Mouse (Mus musculus) layer of hippocampus, adult 11-12 months (tissue): ENCODE measurements around the gene Vmn2r107.

Experiments
- DNase-seq: peaks from one replicate; pipeline ENCODE4 v3.0.0; 2022; ENCODE audit warnings: low spot score

Gene Vmn2r107

GRCm38 (mm10) chr17:20344942-20345341 is at the start of gene Vmn2r107:
TSS of gene Vmn2r107 (plus strand) at chr17:20345242.
- DNase-seq = no peak

DNA sequence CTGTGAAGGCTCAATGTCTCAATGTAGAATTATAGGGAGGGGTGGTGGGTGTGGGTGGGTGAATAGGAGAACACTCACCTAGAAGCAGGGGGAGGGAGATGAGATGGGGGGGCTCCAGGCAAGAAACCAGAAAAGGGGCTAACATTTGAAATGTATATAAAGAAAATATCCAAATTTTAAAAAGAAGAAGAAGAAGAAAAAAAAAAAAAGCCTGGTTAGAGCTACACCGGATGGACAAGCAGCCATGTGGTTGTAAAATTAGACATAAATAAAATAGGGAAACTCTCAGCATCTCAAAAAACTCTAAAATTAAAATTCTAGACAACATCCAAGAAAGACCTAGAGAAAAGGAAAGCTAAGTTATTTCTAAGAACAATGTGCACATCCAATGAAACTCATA is 39.3 kb upstream of the Vmn2r107 start:
- DNase-seq = no peak

- DNase-seq = no peak
Observed at GRCm38 (mm10) chr17:20399105-20399504, 54.1 kb downstream of the Vmn2r107 start.

DNA sequence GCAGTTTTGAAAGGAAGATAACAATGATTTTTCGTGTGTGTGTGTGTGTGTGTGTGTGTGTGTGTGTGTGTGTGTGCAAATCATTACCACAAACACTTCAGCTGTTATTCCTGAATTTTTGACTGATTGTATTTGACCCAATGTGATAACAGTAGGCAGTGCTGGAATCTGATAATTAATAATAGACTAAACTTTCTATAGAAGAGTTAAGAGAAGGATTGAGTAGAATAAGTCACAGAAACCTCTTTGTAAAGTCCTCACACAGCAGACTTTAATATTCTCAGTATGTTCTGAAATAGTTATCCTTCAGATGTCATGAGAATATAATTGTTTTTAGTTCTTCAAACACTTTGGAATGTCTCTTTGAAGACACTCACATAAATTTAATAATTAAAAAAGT is 68.8 kb downstream of the Vmn2r107 start, which contains the start of gene Vmn1r224:
TSS of gene Vmn1r224 (plus strand) at position 301 of the 400 bp plus-strand sequence.
- DNase-seq = no peak
